Mouse (Mus musculus): ENCODE measurements around the gene Lrrc1. TPM values are rescaled to one million over a fixed set of nuclear protein-coding genes. Genes with fewer than 3 reads are reported as not detected.
A peak's percentile ranks its signal among the peaks of the same experiment; 100 is the strongest.

Gene Lrrc1
- 21.6 and 22.3 TPM in 2 replicates for polyA plus RNA-seq (2015; fragmentation: Nextera tagmentation; extraction: Ambion mirVana)

GRCm38 (mm10) chr9:77544354-77545067, at the start of gene Lrrc1:
Gene Lrrc1 (minus strand): TSS chr9:77544870.
- TF ChIP-seq CTCF (IDR thresholded peaks at IDR 0.05; ENCODE audit: low read depth), result no peak
- Histone ChIP-seq H3K36me3 (ENCODE audit: control insufficient read depth, insufficient read depth) (no peaks in the 10 kb centered on the region), H3K27ac (ENCODE audit: low read depth, low read length) (peak within 1 kb of the TSS; percentile 91), H3K9me3 (ENCODE audit: control insufficient read depth) (no peaks in the 10 kb centered on the region), H3K9ac (ENCODE audit: low read depth, low read length) (peak within 1 kb of the TSS; percentile 77), H3K4me1 (replicated peaks; ENCODE audit: control insufficient read depth, insufficient read depth, low read length) (peaks cover 9% of the 10 kb centered on the region), H3K27me3 (replicated peaks; ENCODE audit: control insufficient read depth, insufficient read depth, low read length) (no peaks in the 10 kb centered on the region), H3K4me2 (replicated peaks; ENCODE audit: low read depth) (peak within 1 kb of the TSS; percentile 88), H3K4me3 (ENCODE audit: low read depth, low read length) (peak within 1 kb of the TSS; percentile 76)
- WGBS, result under 1% methylated on average over 84 of the region's 88 CpGs
- peak; percentile 73 for ATAC-seq

- H3K36me3 ChIP-seq (ENCODE audit: control insufficient read depth, insufficient read depth), result no peaks in the 10 kb centered on the region
- 79% methylated on average over 4 of the region's 4 CpGs for WGBS
Observed at GRCm38 (mm10) chr9:77592423-77592822, 47.8 kb upstream of the Lrrc1 start.

GRCm38 (mm10) chr9:77589496-77589895, 44.8 kb upstream of the Lrrc1 start:
- Histone ChIP-seq H3K9me3 (ENCODE audit: control insufficient read depth) (no peaks in the 10 kb centered on the region), H3K27me3 (replicated peaks; ENCODE audit: control insufficient read depth, insufficient read depth, low read length) (no peaks in the 10 kb centered on the region), H3K9ac (ENCODE audit: low read depth, low read length) (no peak overlapping the region), H3K4me2 (replicated peaks; ENCODE audit: low read depth) (no peak overlapping the region), H3K36me3 (ENCODE audit: control insufficient read depth, insufficient read depth) (no peaks in the 10 kb centered on the region), H3K4me1 (replicated peaks; ENCODE audit: control insufficient read depth, insufficient read depth, low read length) (no peaks in the 10 kb centered on the region), H3K4me3 (ENCODE audit: low read depth, low read length) (no peak overlapping the region), H3K27ac (ENCODE audit: low read depth, low read length) (no peak overlapping the region)
- TF ChIP-seq CTCF (IDR thresholded peaks at IDR 0.05; ENCODE audit: low read depth), result no peak
- ATAC-seq, result no peak
- WGBS, result 34% methylated on average over 2 of the region's 2 CpGs

More at GRCm38 (mm10) chr9:77592423-77592822, 47.8 kb upstream of the Lrrc1 start:
- Histone ChIP-seq H3K27ac (ENCODE audit: low read depth, low read length) (no peak overlapping the region), H3K27me3 (replicated peaks; ENCODE audit: control insufficient read depth, insufficient read depth, low read length) (no peaks in the 10 kb centered on the region), H3K4me2 (replicated peaks; ENCODE audit: low read depth) (no peak overlapping the region), H3K9ac (ENCODE audit: low read depth, low read length) (no peak overlapping the region), H3K4me3 (ENCODE audit: low read depth, low read length) (no peak overlapping the region), H3K9me3 (ENCODE audit: control insufficient read depth) (no peaks in the 10 kb centered on the region), H3K4me1 (replicated peaks; ENCODE audit: control insufficient read depth, insufficient read depth, low read length) (no peaks in the 10 kb centered on the region)
- no peak for ATAC-seq
- no peak for TF ChIP-seq CTCF (IDR thresholded peaks at IDR 0.05; ENCODE audit: low read depth)

- no peak overlapping the region for H3K9ac ChIP-seq (ENCODE audit: low read depth, low read length)
- H3K36me3 ChIP-seq (ENCODE audit: control insufficient read depth, insufficient read depth), result no peaks in the 10 kb centered on the region
- 91% methylated on average over 7 of the region's 7 CpGs for WGBS
- H3K4me3 ChIP-seq (ENCODE audit: low read depth, low read length), result no peak overlapping the region
- TF ChIP-seq CTCF (IDR thresholded peaks at IDR 0.05; ENCODE audit: low read depth), result no peak
- H3K27ac ChIP-seq (ENCODE audit: low read depth, low read length), result no peak overlapping the region
- H3K4me2 ChIP-seq (replicated peaks; ENCODE audit: low read depth), result no peak overlapping the region
- no peaks in the 10 kb centered on the region for H3K9me3 ChIP-seq (ENCODE audit: control insufficient read depth)
- ATAC-seq, result no peak
- H3K4me1 ChIP-seq (replicated peaks; ENCODE audit: control insufficient read depth, insufficient read depth, low read length), result no peaks in the 10 kb centered on the region
- H3K27me3 ChIP-seq (replicated peaks; ENCODE audit: control insufficient read depth, insufficient read depth, low read length), result no peaks in the 10 kb centered on the region
Observed at GRCm38 (mm10) chr9:77587616-77588015, 42.9 kb upstream of the Lrrc1 start.

GRCm38 (mm10) chr9:77586806-77587591, 42.3 kb upstream of the Lrrc1 start:
- no peak overlapping the region for H3K4me2 ChIP-seq (replicated peaks; ENCODE audit: low read depth)
- H3K27ac ChIP-seq (ENCODE audit: low read depth, low read length), result no peak overlapping the region
- H3K9me3 ChIP-seq (ENCODE audit: control insufficient read depth), result no peaks in the 10 kb centered on the region
- H3K9ac ChIP-seq (ENCODE audit: low read depth, low read length), result no peak overlapping the region
- H3K36me3 ChIP-seq (ENCODE audit: control insufficient read depth, insufficient read depth), result no peaks in the 10 kb centered on the region
- H3K4me3 ChIP-seq (ENCODE audit: low read depth, low read length), result no peak overlapping the region
- no peak for ATAC-seq
- no peaks in the 10 kb centered on the region for H3K4me1 ChIP-seq (replicated peaks; ENCODE audit: control insufficient read depth, insufficient read depth, low read length)
- TF ChIP-seq CTCF (IDR thresholded peaks at IDR 0.05; ENCODE audit: low read depth), result no peak
- no peaks in the 10 kb centered on the region for H3K27me3 ChIP-seq (replicated peaks; ENCODE audit: control insufficient read depth, insufficient read depth, low read length)
- 73% methylated on average over 6 of the region's 6 CpGs for WGBS

- H3K36me3 ChIP-seq (ENCODE audit: control insufficient read depth, insufficient read depth), result no peaks in the 10 kb centered on the region
- no peak for ATAC-seq
- 95% methylated on average over 6 of the region's 6 CpGs for WGBS
- no peak for TF ChIP-seq CTCF (IDR thresholded peaks at IDR 0.05; ENCODE audit: low read depth)
- no peaks in the 10 kb centered on the region for H3K9me3 ChIP-seq (ENCODE audit: control insufficient read depth)
- no peak overlapping the region for H3K9ac ChIP-seq (ENCODE audit: low read depth, low read length)
- H3K4me2 ChIP-seq (replicated peaks; ENCODE audit: low read depth), result no peak overlapping the region
- no peak overlapping the region for H3K27ac ChIP-seq (ENCODE audit: low read depth, low read length)
- H3K4me3 ChIP-seq (ENCODE audit: low read depth, low read length), result no peak overlapping the region
- no peaks in the 10 kb centered on the region for H3K4me1 ChIP-seq (replicated peaks; ENCODE audit: control insufficient read depth, insufficient read depth, low read length)
- no peaks in the 10 kb centered on the region; the same call in 1 of the 2 replicates for H3K27me3 ChIP-seq (replicated peaks; ENCODE audit: control insufficient read depth, insufficient read depth, low read length)
Observed at GRCm38 (mm10) chr9:77584746-77585145, 40.1 kb upstream of the Lrrc1 start.
